Mouse (Mus musculus) lung, embryonic 16.5 days (tissue): ENCODE data around the gene Slc5a5. TPM values are rescaled to one million over a fixed set of nuclear protein-coding genes. Genes with fewer than 3 reads are reported as not detected.

Experiments used
- ATAC-seq: fragments of 200-750 bp; cut with Nextera tagmentation; 2 replicates; pipeline ENCODE4 v1.8.0; 2017; ENCODE audit warnings: low read depth, mild to moderate bottlenecking, moderate library complexity
- H3K27ac ChIP-seq: fragments of 300-500 bp; sonication (generic); 2 replicates; pipeline ENCODE4 v1.5.1; 2014; ENCODE audit warnings: mild to moderate bottlenecking, control low read depth, low read length
- H3K27me3 ChIP-seq: fragments of 300-500 bp; sonication (generic); 2 replicates; pipeline ENCODE4 v1.6.1; 2014; ENCODE audit warnings: low read depth, low read length, mixed read lengths; ENCODE audit not compliant: control insufficient read depth, insufficient read depth
- H3K36me3 ChIP-seq: fragments of 300-500 bp; sonication (generic); 2 replicates; pipeline ENCODE4 v1.6.1; 2014; ENCODE audit warnings: low read length; ENCODE audit not compliant: control insufficient read depth, insufficient read depth
- H3K4me1 ChIP-seq: fragments of 300-500 bp; sonication (generic); replicated peaks from 2 replicates; pipeline ENCODE4 v1.6.1; 2014; ENCODE audit warnings: low read length, mixed read lengths; ENCODE audit not compliant: control insufficient read depth, insufficient read depth
- H3K4me2 ChIP-seq: fragments of 300-500 bp; sonication (generic); 2 replicates; pipeline ENCODE4 v1.6.1; 2014; ENCODE audit warnings: low read depth, low read length, control low read depth
- H3K4me3 ChIP-seq: fragments of 300-500 bp; sonication (generic); 2 replicates; pipeline ENCODE4 v1.5.1; 2014; ENCODE audit warnings: mild to moderate bottlenecking, low read length, control low read depth
- H3K9ac ChIP-seq: fragments of 300-500 bp; sonication (generic); 2 replicates; pipeline ENCODE4 v1.6.1; 2014; ENCODE audit warnings: low read length, control low read depth
- H3K9me3 ChIP-seq: fragments of 300-500 bp; sonication (generic); 2 replicates; pipeline ENCODE4 v1.6.1; 2016; ENCODE audit warnings: low read length; ENCODE audit not compliant: control insufficient read depth
- WGBS: fragments of 180-500 bp; shearing (Covaris S2); extraction: QIAGEN DNeasy Blood & Tissue Kit; methylation state at CpG from one replicate; pipeline ENCODE4 v1.1.7; 2014; 5-methylcytosine and 5-hydroxymethylcytosine counted together
- polyA plus RNA-seq: library from polyadenylated mRNA; unstranded; fragments of >200 nt; fragmentation: Nextera tagmentation; extraction: Ambion mirVana; gene quantifications from 2 replicates; pipeline ENCODE4 v1.2.1, GENCODE M21; 2015

The Slc5a5 gene
- polyA plus RNA-seq, 1 experiment from 2014 or later: 0.13 TPM

- no peaks in the 10 kb centered on the region for H3K9me3 ChIP-seq
- H3K4me3 ChIP-seq: peak overlapping the region; percentile 88
- H3K9ac ChIP-seq: peak overlapping the region; percentile 92
- H3K27me3 ChIP-seq: no peaks in the 10 kb centered on the region
- peak overlapping the region; percentile 93 for H3K27ac ChIP-seq
- 14% methylated on average over 8 of the region's 8 CpGs for WGBS
- H3K36me3 ChIP-seq: no peaks in the 10 kb centered on the region
- H3K4me1 ChIP-seq: peaks cover 11% of the 10 kb centered on the region
- ATAC-seq: peak; percentile 4
- peak overlapping the region; percentile 78 for H3K4me2 ChIP-seq
Measured at GRCm38 (mm10) chr8:70905463-70905830, 12.9 kb upstream of the Slc5a5 start.

DNA sequence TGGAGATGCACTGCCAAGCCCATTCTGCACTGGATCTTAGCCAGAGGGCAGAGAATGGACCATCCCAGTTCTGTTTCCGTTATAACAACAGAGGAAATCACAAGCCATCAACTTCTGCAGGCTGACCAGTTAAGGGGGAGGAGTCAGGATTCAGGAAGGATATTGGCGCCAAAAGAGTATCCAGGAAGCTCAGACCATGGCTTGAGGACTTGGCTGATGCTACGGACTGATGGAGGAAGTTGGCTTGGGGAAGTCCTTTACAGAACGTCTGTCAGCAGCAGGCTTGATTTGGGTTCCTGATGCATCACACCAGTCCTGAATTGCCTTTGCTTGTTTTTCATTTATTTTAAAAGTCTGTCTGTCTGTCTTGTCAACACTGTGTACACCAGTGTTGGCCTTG lies 12.0 kb upstream of the Slc5a5 start:
- peak overlapping the region; percentile 93; the same call in 1 of the 2 replicates for H3K27ac ChIP-seq
- ATAC-seq: peak; percentile 18

DNA sequence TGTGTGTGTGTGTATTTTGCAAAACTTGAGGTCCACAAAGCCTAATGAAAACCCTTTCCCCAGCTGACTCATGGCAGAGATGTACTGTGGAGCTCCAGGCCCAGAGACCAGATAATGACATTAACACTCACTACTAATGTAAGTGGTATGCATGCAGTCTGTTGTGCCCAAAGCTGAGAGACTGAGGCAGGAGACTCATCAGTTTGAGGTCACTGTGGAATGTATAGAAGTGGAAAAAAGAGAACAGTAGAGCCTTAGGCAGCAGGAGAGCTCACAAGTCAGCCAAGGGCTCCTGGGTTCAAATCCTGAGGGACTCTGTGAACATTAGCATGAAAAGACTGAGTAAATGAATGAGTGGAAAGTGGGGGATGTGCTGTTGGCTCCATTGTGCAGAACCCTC lies 11.0 kb upstream of the Slc5a5 start:
- ATAC-seq: no peak
- Histone ChIP-seq H3K36me3 (no peaks in the 10 kb centered on the region), H3K4me3 (no peak overlapping the region), H3K9me3 (no peaks in the 10 kb centered on the region), H3K27me3 (no peaks in the 10 kb centered on the region), H3K4me2 (no peak overlapping the region), H3K4me1 (peaks cover 11% of the 10 kb centered on the region), H3K9ac (no peak overlapping the region), H3K27ac (no peak overlapping the region; the same call in 1 of the 2 replicates)

More for the DNA sequence above, 12.0 kb upstream of the Slc5a5 start:
- Histone ChIP-seq H3K36me3 (no peaks in the 10 kb centered on the region), H3K27me3 (no peaks in the 10 kb centered on the region), H3K9ac (no peak overlapping the region), H3K4me2 (no peak overlapping the region), H3K9me3 (no peaks in the 10 kb centered on the region), H3K4me1 (peaks cover 11% of the 10 kb centered on the region), H3K4me3 (no peak overlapping the region)
- 41% methylated on average over 4 of the region's 4 CpGs for WGBS

DNA sequence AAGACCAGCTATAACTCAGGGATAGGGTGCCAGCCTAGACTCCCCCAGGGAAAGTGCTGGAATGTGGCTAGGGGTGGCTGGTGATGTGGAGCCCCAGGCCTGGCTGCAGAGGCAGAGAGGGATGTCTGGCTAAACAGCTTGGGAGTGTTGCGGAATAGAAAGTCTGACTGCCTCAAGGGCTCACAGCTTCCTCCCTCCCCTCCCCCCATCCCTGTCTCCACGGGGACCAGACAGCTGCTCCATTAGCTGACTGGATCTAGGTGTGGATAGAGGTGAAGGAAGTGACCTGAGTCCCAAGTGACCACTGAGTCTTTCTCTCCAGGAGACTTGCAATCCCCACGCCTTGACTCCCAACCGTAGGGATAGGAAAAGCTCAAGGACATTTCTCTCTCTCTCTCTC lies 10.6 kb upstream of the Slc5a5 start:
- Histone ChIP-seq H3K4me1 (peaks cover 15% of the 10 kb centered on the region), H3K27me3 (no peaks in the 10 kb centered on the region), H3K4me2 (no peak overlapping the region), H3K4me3 (no peak overlapping the region), H3K27ac (no peak overlapping the region), H3K9me3 (no peaks in the 10 kb centered on the region), H3K36me3 (no peaks in the 10 kb centered on the region), H3K9ac (no peak overlapping the region)
- 39% methylated on average over 4 of the region's 4 CpGs for WGBS
- ATAC-seq: no peak

- H3K36me3 ChIP-seq: no peaks in the 10 kb centered on the region
- H3K27me3 ChIP-seq: no peaks in the 10 kb centered on the region
- H3K4me3 ChIP-seq: no peak overlapping the region
- no peak for ATAC-seq
- H3K27ac ChIP-seq: no peak overlapping the region
- no peaks in the 10 kb centered on the region for H3K9me3 ChIP-seq
- no peak overlapping the region for H3K4me2 ChIP-seq
- 31% methylated on average over 5 of the region's 5 CpGs for WGBS
- H3K4me1 ChIP-seq: peaks cover 15% of the 10 kb centered on the region
- H3K9ac ChIP-seq: no peak overlapping the region; the same call in 1 of the 2 replicates
Measured at GRCm38 (mm10) chr8:70902211-70902610, 9.7 kb upstream of the Slc5a5 start.

DNA sequence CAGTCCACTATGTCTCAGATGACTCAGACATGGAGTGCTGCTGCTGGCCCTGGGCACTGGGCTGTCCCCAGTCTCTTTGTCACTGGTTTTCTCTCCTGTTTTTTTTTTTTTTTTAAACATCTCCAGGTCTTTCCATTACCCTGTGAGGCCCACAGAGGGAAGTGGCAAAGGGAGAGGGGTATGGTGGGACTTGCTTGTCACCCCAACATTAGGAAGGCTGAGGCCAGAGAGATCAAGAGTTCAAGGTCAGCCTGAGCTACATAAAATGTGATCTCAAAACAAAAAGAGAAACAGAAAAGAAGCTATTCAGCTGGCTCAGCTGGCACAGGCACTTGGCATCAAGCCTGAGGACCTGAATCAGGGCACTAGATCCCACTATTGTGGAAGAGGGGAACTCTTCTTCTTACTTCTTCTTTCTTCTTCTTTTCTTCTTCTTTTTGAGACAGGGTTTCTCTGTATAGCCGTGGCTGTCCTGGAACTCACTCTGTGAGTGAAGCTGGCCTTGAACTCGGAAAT lies 8.4 kb upstream of the Slc5a5 start:
- Histone ChIP-seq H3K9ac (no peak overlapping the region), H3K4me1 (peaks cover 13% of the 10 kb centered on the region)
- WGBS: 65% methylated on average over 2 of the region's 2 CpGs

GRCm38 (mm10) chr8:70899226-70899625 lies 6.7 kb upstream of the Slc5a5 start:
- Histone ChIP-seq H3K4me1 (peaks cover 13% of the 10 kb centered on the region), H3K4me3 (no peak overlapping the region), H3K27ac (no peak overlapping the region), H3K27me3 (no peaks in the 10 kb centered on the region), H3K9me3 (no peaks in the 10 kb centered on the region), H3K9ac (no peak overlapping the region), H3K4me2 (no peak overlapping the region), H3K36me3 (peaks cover 14% of the 10 kb centered on the region)
- 67% methylated on average over 2 of the region's 2 CpGs for WGBS
- no peak for ATAC-seq

More for the DNA sequence above, 8.4 kb upstream of the Slc5a5 start:
- Histone ChIP-seq H3K27me3 (no peaks in the 10 kb centered on the region), H3K4me3 (no peak overlapping the region), H3K27ac (no peak overlapping the region), H3K36me3 (no peaks in the 10 kb centered on the region), H3K9me3 (no peaks in the 10 kb centered on the region), H3K4me2 (no peak overlapping the region)
- no peak for ATAC-seq

- no peak for ATAC-seq
- H3K4me2 ChIP-seq: no peak overlapping the region; the same call in 1 of the 2 replicates
- peaks cover under 1% of the 10 kb centered on the region; the same call in 1 of the 2 replicates for H3K27me3 ChIP-seq
Measured at GRCm38 (mm10) chr8:70898661-70899198, 6.2 kb upstream of the Slc5a5 start.

GRCm38 (mm10) chr8:70897681-70898413 lies 5.3 kb upstream of the Slc5a5 start:
- ATAC-seq: peak; percentile 62
- WGBS: under 1% methylated on average over 20 of the region's 20 CpGs
- H3K4me1 ChIP-seq: peaks cover 13% of the 10 kb centered on the region
- peak overlapping the region; percentile 83 for H3K9ac ChIP-seq
- H3K4me3 ChIP-seq: peak overlapping the region; percentile 64
- peaks cover 9% of the 10 kb centered on the region for H3K27me3 ChIP-seq
- peak overlapping the region; percentile 88 for H3K4me2 ChIP-seq
- peaks cover 18% of the 10 kb centered on the region for H3K36me3 ChIP-seq
- peak overlapping the region; percentile 82 for H3K27ac ChIP-seq
- no peaks in the 10 kb centered on the region for H3K9me3 ChIP-seq

More at GRCm38 (mm10) chr8:70898661-70899198, 6.2 kb upstream of the Slc5a5 start:
- H3K4me3 ChIP-seq: no peak overlapping the region
- peaks cover 18% of the 10 kb centered on the region for H3K36me3 ChIP-seq
- H3K4me1 ChIP-seq: peaks cover 13% of the 10 kb centered on the region
- 41% methylated on average over 2 of the region's 2 CpGs for WGBS
- peak overlapping the region; percentile 83; the same call in 1 of the 2 replicates for H3K9ac ChIP-seq
- H3K27ac ChIP-seq: no peak overlapping the region
- H3K9me3 ChIP-seq: no peaks in the 10 kb centered on the region
